Mouse (Mus musculus): Measurements from ENCODE around the gene Ppp1cc.

- TF ChIP-seq GATA1 (IDR thresholded peaks at IDR 0.05; ENCODE audit: borderline replicate concordance, low read length) (no peak), FLI1 (IDR thresholded peaks at IDR 0.05; ENCODE audit: low read length) (no peak)
Measured at GRCm38 (mm10) chr5:122192347-122192746, 34.3 kb downstream of the Ppp1cc start.

Data from megakaryocyte, embryonic 14.5 days (primary cell).